Comparison of ENCODE assay signal across 12 mouse cellular contexts in genomic region chr8:118436751-118437150, GRCm38 (mm10).
"Had no signal": no experiment of that assay in that cellular context is flagged by ENCODE, and none has a peak within 500 bp of the region (broad histone marks: within the 10 kb centered on the region; RNA-seq: fewer than 3 reads in every experiment).

No protein-coding gene starts in this region.

- ATAC-seq: liver, postnatal 0 days had no signal

- H3K36me3 ChIP-seq: limb, embryonic 12.5 days; liver, embryonic 13.5 days; lung, embryonic 15.5 days; midbrain, embryonic 12.5 days; neural tube, embryonic 15.5 days had no signal

- H3K9me3 ChIP-seq: limb, embryonic 12.5 days; lung, embryonic 15.5 days; midbrain, embryonic 12.5 days; neural tube, embryonic 15.5 days had no signal

- H3K27ac ChIP-seq: limb, embryonic 12.5 days; liver, embryonic 13.5 days; lung, embryonic 15.5 days; midbrain, embryonic 12.5 days; stomach, postnatal 0 days had no signal

- H3K27me3 ChIP-seq: limb, embryonic 12.5 days; liver, embryonic 13.5 days; lung, embryonic 15.5 days; midbrain, embryonic 12.5 days; neural tube, embryonic 15.5 days had no signal

- H3K4me1 ChIP-seq: liver, embryonic 13.5 days; lung, embryonic 15.5 days had no signal

- H3K4me3 ChIP-seq: limb, embryonic 12.5 days; liver, embryonic 13.5 days; lung, embryonic 15.5 days; midbrain, embryonic 12.5 days; myocyte; neural tube, embryonic 15.5 days had no signal

- H3K4me2 ChIP-seq: limb, embryonic 12.5 days; liver, embryonic 13.5 days; lung, embryonic 15.5 days; midbrain, embryonic 12.5 days had no signal

- DNase-seq: kidney, postnatal 14 days; liver; liver, embryonic 13.5 days; liver, postnatal 0 days; right cerebral cortex, postnatal 25 days; thymus, postnatal 4 days had no signal

- H3K9ac ChIP-seq: limb, embryonic 12.5 days; liver, embryonic 13.5 days; liver, postnatal 0 days; lung, embryonic 15.5 days; midbrain, embryonic 12.5 days; neural tube, embryonic 15.5 days had no signal
